Comparison of ENCODE assay signal across 9 mouse cellular contexts in genomic region chr2:180963956-180964355, GRCm38 (mm10). TPM values are rescaled to one million over a fixed set of nuclear protein-coding genes. Genes with fewer than 3 reads are reported as not detected.
A peak's percentile ranks its signal among the peaks of the same experiment; 100 is the strongest.
DNase-seq lines count a peak whose midpoint lies in the region; ATAC-seq and TF ChIP-seq lines count a peak whose summit lies in the region.
"Had no signal": no experiment of that assay in that cellular context is flagged by ENCODE, and none has a peak within 500 bp of the region (broad histone marks: within the 10 kb centered on the region; RNA-seq: fewer than 3 reads in every experiment).

No protein-coding gene starts in this region.

- no peak overlapping the region for H3K4me2 ChIP-seq in kidney, postnatal 0 days (ENCODE audit: low read length)

- TF ChIP-seq POLR2A in lung, adult 2 months (IDR thresholded peaks at IDR 0.05; ENCODE audit: borderline replicate concordance, extremely low read depth, low read depth, low read length) = no peak

- peaks cover 16% of the 10 kb centered on the region for H3K4me1 ChIP-seq in kidney, postnatal 0 days (replicated peaks; ENCODE audit: insufficient read depth, low read length)
- H3K4me1 ChIP-seq in lung, adult 2 months (ENCODE audit: control insufficient read depth, insufficient read depth, low read length) = no peaks in the 10 kb centered on the region; the same call in 1 of the 2 replicates

- no peak overlapping the region for H3K4me3 ChIP-seq in C2C12 (ENCODE audit: insufficient read depth, poor library complexity, severe bottlenecking)
- H3K4me3 ChIP-seq in kidney, postnatal 0 days (replicated peaks; ENCODE audit: low read depth, low read length) = no peak overlapping the region
- no peak overlapping the region for H3K4me3 ChIP-seq in lung, adult 2 months (replicated peaks; ENCODE audit: extremely low read depth, low read depth, low read length)

- peak; percentile 50 for TF ChIP-seq CTCF in C2C12 (IDR thresholded peaks at IDR 0.05; ENCODE audit: control insufficient read depth, insufficient read depth, insufficient read length)
- peak; percentile 94 for TF ChIP-seq CTCF in kidney, postnatal 0 days (IDR thresholded peaks at IDR 0.05; ENCODE audit: low read depth)
- TF ChIP-seq CTCF in lung, adult 2 months (IDR thresholded peaks at IDR 0.05; ENCODE audit: insufficient read depth, low read length) = peak; percentile 87

- no peak overlapping the region for H3K9ac ChIP-seq in kidney, postnatal 0 days (ENCODE audit: low read depth, low read length)

- DNase-seq in R1 (ENCODE audit: low read depth, low spot score) = peak; percentile 85
- peak; percentile 86 to 87 for DNase-seq in cerebellum, postnatal 36 days
- peak; percentile 71 for DNase-seq in gastrocnemius, postnatal 14 days
- peak; percentile 81 for DNase-seq in kidney, postnatal 0 days (ENCODE audit: low spot score)
- DNase-seq in lung, adult 2 months = peak; percentile 69
- peak; percentile 72 for DNase-seq in right cerebral cortex, postnatal 14 days
- peak; percentile 75 for DNase-seq in urinary bladder, postnatal 25 days (ENCODE audit: low spot score)

- no peaks in the 10 kb centered on the region for H3K36me3 ChIP-seq in C2C12 (ENCODE audit: control insufficient read depth, insufficient read depth)
- no peaks in the 10 kb centered on the region for H3K36me3 ChIP-seq in kidney, postnatal 0 days (ENCODE audit: insufficient read depth, low read length)

- intact Hi-C loops in gastrocnemius, postnatal 14 days (cut with DNase I; ENCODE audit: low total_unique reads) = loop anchor here (2.0 kb wide), 1 partner anchor 39 kb away; no protein-coding TSS in a partner anchor

- 0 out of 2 replicates have a peak, but pooled peaks have one; percentile 26 for ATAC-seq in kidney, postnatal 0 days (replicated peaks; ENCODE audit: low FRiP score, low read depth)

- WGBS in kidney, postnatal 0 days = 3% methylated on average over 5 of the region's 5 CpGs
- 5% methylated on average over 5 of the region's 5 CpGs for WGBS in lung, adult 2 months

- peaks cover 21% of the 10 kb centered on the region for H3K79me2 ChIP-seq in C2C12 (ENCODE audit: control insufficient read depth, insufficient read depth)

- H3K27me3 ChIP-seq in C2C12 (ENCODE audit: control insufficient read depth, insufficient read depth, insufficient read length) = peaks cover 12% of the 10 kb centered on the region
- H3K27me3 ChIP-seq in kidney, postnatal 0 days (ENCODE audit: insufficient read depth, low read length) = no peaks in the 10 kb centered on the region

- H3ac ChIP-seq in C2C12 (ENCODE audit: control insufficient read depth, insufficient read length, low read depth) = no peak overlapping the region

- peaks cover 18% of the 10 kb centered on the region for H3K79me3 ChIP-seq in C2C12 (ENCODE audit: low read depth)

- H3K27ac ChIP-seq in kidney, postnatal 0 days = no peak overlapping the region

- H3K9me3 ChIP-seq in kidney, postnatal 0 days (replicated peaks; ENCODE audit: low read length) = no peaks in the 10 kb centered on the region

TF ChIP-seq in C2C12, 6 proteins besides CTCF, POLR2A, EP300 and RAD21:
- TF ChIP-seq MAX (IDR thresholded peaks at IDR 0.05) (no peak), USF1 (IDR thresholded peaks at IDR 0.05; ENCODE audit: low read depth) (no peak), FOSL1 (IDR thresholded peaks at IDR 0.05; ENCODE audit: insufficient read depth, low read length, poor library complexity, severe bottlenecking) (no peak), MYOG (IDR thresholded peaks at IDR 0.05; ENCODE audit: control insufficient read depth, extremely low read depth, insufficient read length) (no peak), CEBPB (IDR thresholded peaks at IDR 0.05; ENCODE audit: low read depth) (no peak)
TF ChIP-seq in C2C12: peak in this region for 0.

RNA-seq across cellular contexts. Expression of gene Arfgap1, which starts 3.1 kb away (rescaled TPM):
- 46.6 TPM for polyA plus RNA-seq in C2C12 (2012; fragmentation: generic; extraction: Trizol)
- total RNA-seq in gastrocnemius, postnatal 14 days (2021) = 10 to 100 TPM; 32.1 to 33.9 TPM
- 55.7 and 65.9 TPM in 2 replicates for polyA plus RNA-seq in kidney, postnatal 0 days (2015; fragmentation: Nextera tagmentation; extraction: Ambion mirVana)
- 38.6 and 46.3 TPM in 2 replicates for polyA plus RNA-seq in lung, adult 2 months (2012; rRNA removed)

RNA-seq across cellular contexts. Expression of gene Nkain4, which starts 9.5 kb away (rescaled TPM):
- polyA plus RNA-seq in C2C12 (2012; fragmentation: generic; extraction: Trizol) = not detected
- total RNA-seq in gastrocnemius, postnatal 14 days (2021) = under 1 TPM; 0.82 TPM
- 24.1 and 26.6 TPM in 2 replicates for polyA plus RNA-seq in kidney, postnatal 0 days (2015; fragmentation: Nextera tagmentation; extraction: Ambion mirVana)
- 87.4 and 123 TPM in 2 replicates for polyA plus RNA-seq in lung, adult 2 months (2012; rRNA removed)

RNA-seq across cellular contexts. Expression of gene Col20a1, which starts 22.4 kb away (rescaled TPM):
- 0.07 TPM for polyA plus RNA-seq in C2C12 (2012; fragmentation: generic; extraction: Trizol)
- 1 to 10 TPM; 5.5 to 5.6 TPM for total RNA-seq in gastrocnemius, postnatal 14 days (2021)
- polyA plus RNA-seq in kidney, postnatal 0 days (2015; fragmentation: Nextera tagmentation; extraction: Ambion mirVana) = 0.34 and 0.41 TPM in 2 replicates
- polyA plus RNA-seq in lung, adult 2 months (2012; rRNA removed) = 3.2 TPM in 2 replicates

RNA-seq across cellular contexts. Expression of gene Birc7, which starts 35.1 kb away (rescaled TPM):
- not detected for polyA plus RNA-seq in C2C12 (2012; fragmentation: generic; extraction: Trizol)
- total RNA-seq in gastrocnemius, postnatal 14 days (2021) = not detected
- not detected in 2 replicates for polyA plus RNA-seq in kidney, postnatal 0 days (2015; fragmentation: Nextera tagmentation; extraction: Ambion mirVana)
- not detected in 2 replicates for polyA plus RNA-seq in lung, adult 2 months (2012; rRNA removed)
- total RNA-seq: left cerebral cortex, postnatal 10 days had no signal

RNA-seq across cellular contexts. Expression of gene Ythdf1, which starts 43.2 kb away (rescaled TPM):
- polyA plus RNA-seq in C2C12 (2012; fragmentation: generic; extraction: Trizol) = 33.4 TPM
- total RNA-seq in gastrocnemius, postnatal 14 days (2021) = 10 to 100 TPM; 29.5 to 30.3 TPM
- 50.0 and 55.5 TPM in 2 replicates for polyA plus RNA-seq in kidney, postnatal 0 days (2015; fragmentation: Nextera tagmentation; extraction: Ambion mirVana)
- polyA plus RNA-seq in lung, adult 2 months (2012; rRNA removed) = 28.2 and 42.9 TPM in 2 replicates

Comparison
In these comparisons a context has a peak if more than half of its experiments do, and no peak if none do; other contexts are left out.
1. RNA of gene Nkain4, which starts 9.5 kb away (polyA plus RNA-seq): 87.4 to 123 TPM in lung, adult 2 months and 24.1 to 26.6 TPM in kidney, postnatal 0 days; not detected in C2C12 (single experiment); every median in the first group is over 10 times any median in the second.
2. Peak in every context shown above with its lines, with median percentiles within 50 percentile points of each other: CTCF ChIP-seq and DNase-seq.